Mouse (Mus musculus) liver, embryonic 14.5 days (tissue): ENCODE data around the gene Adh4.

Experiments
- CTCF ChIP-seq: IDR thresholded peaks from 2 replicates; pipeline ENCODE4 v1.5.1; 2016; ENCODE audit warnings: antibody characterized with exemption, low read depth, control low read depth
- EP300 ChIP-seq: IDR thresholded peaks from 2 replicates; pipeline ENCODE4 v1.6.1; 2016; ENCODE audit warnings: antibody characterized with exemption, low read depth

GRCm38 (mm10) chr3:138464573-138465147 lies 49.4 kb downstream of the Adh4 start:
- no peak for TF ChIP-seq CTCF
- no peak for TF ChIP-seq EP300
